ENCODE assay signal across 14 mouse cellular contexts in genomic region chr5:120927036-120927435, GRCm38 (mm10). TPM values are rescaled to one million over a fixed set of nuclear protein-coding genes. Genes with fewer than 3 reads are reported as not detected.
DNase-seq lines count a peak whose midpoint lies in the region; ATAC-seq and TF ChIP-seq lines count a peak whose summit lies in the region.
"Had no signal": no experiment of that assay in that cellular context is flagged by ENCODE, and none has a peak within 500 bp of the region (broad histone marks: within the 10 kb centered on the region; RNA-seq: fewer than 3 reads in every experiment).

No protein-coding gene starts in this region.

- whole genome bisulfite sequencing in embryonic facial prominence, embryonic 11.5 days = 8% methylated on average over 1 of the region's 1 CpGs
- WGBS in embryonic facial prominence, embryonic 10.5 days = 4% methylated on average over 1 of the region's 1 CpGs

- peak; percentile 51 for TF ChIP-seq CTCF in left cerebral cortex, adult 2 months (IDR thresholded peaks at IDR 0.05)
- TF ChIP-seq CTCF in CH12.LX (conservative IDR thresholded peaks at IDR 0.05 in 1 of 2, IDR thresholded peaks at IDR 0.05 in 1 of 2; ENCODE audit: low read depth in 2 of 2, low read length in 2 of 2) = peak in 1 of 2 experiments; percentile 62; a peak in 3 of 4 replicates

- H3K9me3 ChIP-seq in embryonic facial prominence, embryonic 11.5 days (replicated peaks; ENCODE audit: control insufficient read depth, low read length) = no peaks in the 10 kb centered on the region
- no peaks in the 10 kb centered on the region for H3K9me3 ChIP-seq in embryonic facial prominence, embryonic 10.5 days
- H3K9me3 ChIP-seq in CH12.LX (replicated peaks; ENCODE audit: low read length) = no peaks in the 10 kb centered on the region
- H3K9me3 ChIP-seq: heart, embryonic 13.5 days had no signal

- TF ChIP-seq RAD21 in CH12.LX (IDR thresholded peaks at IDR 0.05; ENCODE audit: low read depth, low read length) = peak; percentile 11

- no peak overlapping the region for H3K4me3 ChIP-seq in embryonic facial prominence, embryonic 11.5 days (ENCODE audit: low read depth, low read length)
- H3K4me3 ChIP-seq in embryonic facial prominence, embryonic 10.5 days = no peak overlapping the region
- H3K4me3 ChIP-seq in left cerebral cortex, adult 2 months = no peak overlapping the region
- H3K4me3 ChIP-seq in CH12.LX (replicated peaks in 1 of 3; ENCODE audit: low read depth in 2 of 3, low read length in 2 of 3, poor library complexity in 1 of 3) = no peak overlapping the region
- H3K4me3 ChIP-seq: heart, embryonic 13.5 days; myocyte had no signal

- H3K27ac ChIP-seq in embryonic facial prominence, embryonic 11.5 days (replicated peaks; ENCODE audit: low read depth, low read length) = no peak overlapping the region
- H3K27ac ChIP-seq in embryonic facial prominence, embryonic 10.5 days (replicated peaks) = no peak overlapping the region
- H3K27ac ChIP-seq in left cerebral cortex, adult 2 months = no peak overlapping the region
- H3K27ac ChIP-seq in CH12.LX (ENCODE audit: insufficient read depth, low read depth) = no peak overlapping the region
- H3K27ac ChIP-seq: heart, embryonic 13.5 days had no signal

- intact Hi-C loops in left cerebral cortex, adult 2 months (cut with DNase I) = no loop called here

- no peak for TF ChIP-seq POLR2A in CH12.LX (IDR thresholded peaks at IDR 0.05; ENCODE audit: low read depth, low read length)

- in situ Hi-C loops in CH12.LX (cut with MboI; ENCODE audit: low pct_ligation_motif_present, low pct_unique_long_range_greater_than_20kb, low sequenced_read_pairs) = no loop called here

- DNase-seq in embryonic facial prominence, embryonic 11.5 days (ENCODE audit: low spot score) = peak; percentile 1
- DNase-seq in embryonic facial prominence, embryonic 10.5 days (ENCODE audit: low spot score) = no peak
- no peak for DNase-seq in left cerebral cortex, adult 2 months (ENCODE audit: extremely low spot score in 1 of 2, low spot score in 2 of 2)
- DNase-seq in left cerebral cortex, adult 9 months (ENCODE audit: low spot score in 2 of 2) = no peak
- DNase-seq in CH12.LX (ENCODE audit: extremely low read depth) = peak; percentile 6
- DNase-seq in c-Kit-positive CD71-positive TER-119-positive erythroid progenitor cells, embryonic 14.5 days (ENCODE audit: low spot score) = no peak
- no peak for DNase-seq in layer of hippocampus, adult 11-12 months (ENCODE audit: low spot score)
- DNase-seq: kidney, adult 11 months; thymus, adult 18-20 months had no signal

- H3K79me2 ChIP-seq in CH12.LX (replicated peaks; ENCODE audit: control insufficient read depth, extremely low read depth, insufficient read depth, poor library complexity, severe bottlenecking) = no peaks in the 10 kb centered on the region

- no peaks in the 10 kb centered on the region for H3K36me3 ChIP-seq in embryonic facial prominence, embryonic 11.5 days (replicated peaks; ENCODE audit: control insufficient read depth, insufficient read depth, low read depth, low read length)
- H3K36me3 ChIP-seq in embryonic facial prominence, embryonic 10.5 days (replicated peaks) = no peaks in the 10 kb centered on the region
- H3K36me3 ChIP-seq in CH12.LX (replicated peaks in 1 of 2; ENCODE audit: control insufficient read depth in 1 of 2, insufficient read depth in 1 of 2, low read length in 1 of 2) = no peaks in the 10 kb centered on the region
- H3K36me3 ChIP-seq: heart, embryonic 13.5 days had no signal

- no peak overlapping the region for H3K4me2 ChIP-seq in embryonic facial prominence, embryonic 11.5 days (ENCODE audit: low read depth, low read length)
- H3K4me2 ChIP-seq in CH12.LX (ENCODE audit: insufficient read depth, low read depth, poor library complexity, severe bottlenecking) = no peak overlapping the region
- H3K4me2 ChIP-seq: heart, embryonic 13.5 days had no signal

- dilution Hi-C loops in CH12.LX (cut with MboI; ENCODE audit: extremely low pct_ligation_motif_present, extremely low pct_unique_long_range_greater_than_20kb, low sequenced_read_pairs) = no loop called here

- H3K9ac ChIP-seq in embryonic facial prominence, embryonic 11.5 days (replicated peaks; ENCODE audit: low read length) = no peak overlapping the region
- no peak overlapping the region for H3K9ac ChIP-seq in CH12.LX (ENCODE audit: insufficient read depth, low read depth)
- H3K9ac ChIP-seq: heart, embryonic 13.5 days had no signal

- no peak for ATAC-seq in embryonic facial prominence, embryonic 11.5 days (replicated peaks; ENCODE audit: insufficient number of reproducible peaks, low FRiP score, low TSS enrichment, low read depth)
- ATAC-seq in erythroblast, adult 5-6 weeks (replicated peaks; ENCODE audit: low FRiP score, poor library complexity, severe bottlenecking) = 0 out of 2 replicates have a peak, but pooled peaks have one; percentile 26

- H3K27me3 ChIP-seq in embryonic facial prominence, embryonic 11.5 days (ENCODE audit: control insufficient read depth, insufficient read depth, low read length) = no peaks in the 10 kb centered on the region
- no peaks in the 10 kb centered on the region for H3K27me3 ChIP-seq in embryonic facial prominence, embryonic 10.5 days (replicated peaks; ENCODE audit: low read depth, poor library complexity, severe bottlenecking)
- H3K27me3 ChIP-seq in CH12.LX (replicated peaks) = peaks cover 60% of the 10 kb centered on the region
- H3K27me3 ChIP-seq: heart, embryonic 13.5 days had no signal

- TF ChIP-seq EP300 in CH12.LX (IDR thresholded peaks at IDR 0.05; ENCODE audit: low read length) = no peak

- H3K4me1 ChIP-seq in embryonic facial prominence, embryonic 11.5 days (ENCODE audit: control insufficient read depth, insufficient read depth, low read length) = no peaks in the 10 kb centered on the region
- no peaks in the 10 kb centered on the region for H3K4me1 ChIP-seq in embryonic facial prominence, embryonic 10.5 days
- H3K4me1 ChIP-seq in CH12.LX (ENCODE audit: control insufficient read depth in 1 of 2, insufficient read depth in 2 of 2) = no peaks in the 10 kb centered on the region
- H3K4me1 ChIP-seq: heart, embryonic 13.5 days had no signal

TF ChIP-seq in CH12.LX, 34 proteins besides CTCF, POLR2A, EP300 and RAD21:
- peak; percentile 61 for TF ChIP-seq SMC3 (IDR thresholded peaks at IDR 0.05; ENCODE audit: low read depth, low read length)
- TF ChIP-seq TBP (conservative IDR thresholded peaks at IDR 0.05; ENCODE audit: low read depth, low read length) = no peak

RNA-seq across cellular contexts. Expression of gene Oas1d, which starts 12.7 kb away (rescaled TPM):
- polyA plus RNA-seq in embryonic facial prominence, embryonic 11.5 days (2014; fragmentation: Nextera tagmentation; extraction: Ambion mirVana) = not detected in 2 replicates
- not detected in 2 replicates for polyA plus RNA-seq in embryonic facial prominence, embryonic 10.5 days (2016; fragmentation: Nextera tagmentation; extraction: Ambion mirVana)
- not detected for total RNA-seq in left cerebral cortex, adult 2 months (2021)
- not detected in 2 replicates for total RNA-seq in CH12.LX (2012; rRNA removed)
- not detected in 2 replicates for total RNA-seq in CH12.LX (2014; rRNA removed)
- polyA plus RNA-seq in CH12.LX (2012; ENCODE audit: insufficient read length, low read depth) = not detected in 2 replicates
- total RNA-seq in erythroblast, adult 5-6 weeks (2015; ENCODE audit: low replicate concordance) = not detected in 2 replicates
- not detected in 2 replicates for total RNA-seq in erythroblast, adult 5-6 weeks (2017; ENCODE audit: low replicate concordance)
- total RNA-seq: left cerebral cortex, adult 18-20 months had no signal
- polyA plus RNA-seq: heart, embryonic 13.5 days; lung, embryonic 16.5 days; myocyte had no signal

RNA-seq across cellular contexts. Expression of gene Oas1a, which starts 19.7 kb away (rescaled TPM):
- polyA plus RNA-seq in embryonic facial prominence, embryonic 11.5 days (2014; fragmentation: Nextera tagmentation; extraction: Ambion mirVana) = 0.61 and 1.2 TPM in 2 replicates
- 0.30 and 0.59 TPM in 2 replicates for polyA plus RNA-seq in embryonic facial prominence, embryonic 10.5 days (2016; fragmentation: Nextera tagmentation; extraction: Ambion mirVana)
- total RNA-seq in left cerebral cortex, adult 2 months (2021) = under 1 TPM in 1 of 2 experiments, not detected in 1; 0.42 TPM
- total RNA-seq in CH12.LX (2012; rRNA removed) (2.6 and 2.7 TPM in 2 replicates), CH12.LX (2014; rRNA removed) (1.6 and 1.7 TPM in 2 replicates)
- 1.1 and 1.3 TPM in 2 replicates for polyA plus RNA-seq in CH12.LX (2012; ENCODE audit: insufficient read length, low read depth)
- 5.6 and 6.0 TPM in 2 replicates for total RNA-seq in erythroblast, adult 5-6 weeks (2015; ENCODE audit: low replicate concordance)
- 6.8 and 8.8 TPM in 2 replicates for total RNA-seq in erythroblast, adult 5-6 weeks (2017; ENCODE audit: low replicate concordance)

RNA-seq across cellular contexts. Expression of gene Oas1g, which starts 39.6 kb away (rescaled TPM):
- polyA plus RNA-seq in embryonic facial prominence, embryonic 11.5 days (2014; fragmentation: Nextera tagmentation; extraction: Ambion mirVana) = not detected in 2 replicates
- polyA plus RNA-seq in embryonic facial prominence, embryonic 10.5 days (2016; fragmentation: Nextera tagmentation; extraction: Ambion mirVana) = not detected in 2 replicates
- not detected for total RNA-seq in left cerebral cortex, adult 2 months (2021)
- total RNA-seq in CH12.LX (2012; rRNA removed) = 0.17 TPM in 1 of 2 replicates, not detected in the other
- 0.19 TPM in 1 of 2 replicates, not detected in the other for total RNA-seq in CH12.LX (2014; rRNA removed)
- not detected in 2 replicates for polyA plus RNA-seq in CH12.LX (2012; ENCODE audit: insufficient read length, low read depth)
- 1.0 TPM in 1 of 2 replicates, not detected in the other for total RNA-seq in erythroblast, adult 5-6 weeks (2015; ENCODE audit: low replicate concordance)
- total RNA-seq in erythroblast, adult 5-6 weeks (2017; ENCODE audit: low replicate concordance) = 0.94 TPM in 1 of 2 replicates, not detected in the other
- total RNA-seq: left cerebral cortex, adult 18-20 months had no signal
- polyA plus RNA-seq: myocyte had no signal

Comparison
In these comparisons a context has a peak if more than half of its experiments do, and no peak if none do; other contexts are left out.
1. DNase-seq: peak in embryonic facial prominence, embryonic 11.5 days (single experiment) and CH12.LX (single experiment); none in embryonic facial prominence, embryonic 10.5 days (single experiment), left cerebral cortex, adult 2 months (0 of 2), left cerebral cortex, adult 9 months (0 of 2), c-Kit-positive CD71-positive TER-119-positive erythroid progenitor cells, embryonic 14.5 days (single experiment) and layer of hippocampus, adult 11-12 months (single experiment).